Mouse (Mus musculus) neutrophil, adult 5-6 weeks (primary cell): ENCODE results near the gene Fat1. TPM values are rescaled to one million over a fixed set of nuclear protein-coding genes. Genes with fewer than 3 reads are reported as not detected.
"Not testable (repeated sequence)": the region's sequence is repeated elsewhere in the genome, so short reads cannot be mapped to it uniquely, and the experiment has no call there.

Source experiments
- ATAC-seq: fragments of 151-379, 151-347 bp; 2 replicates; pipeline ENCODE4 v1.8.0; 2017; ENCODE audit warnings: mild to moderate bottlenecking, moderate TSS enrichment; ENCODE audit not compliant: insufficient number of reproducible peaks, poor library complexity, low FRiP score, severe bottlenecking; ENCODE audit errors: extremely low read depth
- total RNA-seq: library from RNA; stranded (forward); fragments of 200-1000 nt; gene quantifications from 2 replicates; pipeline ENCODE4 v1.2.3, GENCODE M21; 2017

Gene Fat1
- total RNA-seq, 1 experiment from 2014 or later, result 0.23 TPM

DNA sequence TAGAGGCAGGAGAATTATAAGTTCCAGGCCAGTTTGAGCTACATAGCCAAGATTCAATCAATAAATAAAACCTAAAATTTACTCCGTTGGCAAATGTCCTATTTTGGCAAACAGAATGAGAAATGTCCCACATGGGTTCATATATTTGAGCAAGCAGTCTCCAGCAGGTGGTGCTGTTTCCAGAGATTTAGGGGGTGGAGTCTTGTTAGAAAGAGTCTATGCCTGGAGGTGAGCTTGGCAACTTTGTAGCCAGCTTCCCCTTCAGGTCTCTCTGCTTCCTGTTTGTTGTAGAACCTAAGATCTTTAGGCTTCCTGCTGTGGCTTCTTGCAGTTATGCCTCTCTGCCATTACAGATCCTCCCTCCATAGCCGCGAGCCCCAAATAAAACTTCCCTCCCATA, 120.3 kb downstream of the Fat1 start:
- ATAC-seq, result no peak

DNA sequence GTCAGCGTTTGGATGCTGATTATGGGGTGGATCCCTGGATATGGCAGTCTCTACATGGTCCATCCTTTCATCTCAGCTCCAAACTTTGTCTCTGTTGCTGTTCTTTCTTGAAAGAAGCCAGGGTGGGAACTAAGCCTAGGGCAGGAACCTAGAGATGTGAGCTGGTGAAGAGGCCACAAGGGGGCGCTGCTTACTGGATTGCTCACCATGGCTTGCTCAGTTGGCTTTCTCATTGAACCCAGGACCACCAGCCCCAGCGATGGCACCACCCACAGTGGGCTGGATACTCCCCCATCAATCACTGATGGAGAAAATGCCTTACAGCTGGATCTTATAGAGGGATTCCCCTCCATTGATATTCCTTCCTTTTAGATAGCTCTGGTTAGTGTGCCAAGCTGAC, 121.6 kb downstream of the Fat1 start:
- no peak for ATAC-seq

DNA sequence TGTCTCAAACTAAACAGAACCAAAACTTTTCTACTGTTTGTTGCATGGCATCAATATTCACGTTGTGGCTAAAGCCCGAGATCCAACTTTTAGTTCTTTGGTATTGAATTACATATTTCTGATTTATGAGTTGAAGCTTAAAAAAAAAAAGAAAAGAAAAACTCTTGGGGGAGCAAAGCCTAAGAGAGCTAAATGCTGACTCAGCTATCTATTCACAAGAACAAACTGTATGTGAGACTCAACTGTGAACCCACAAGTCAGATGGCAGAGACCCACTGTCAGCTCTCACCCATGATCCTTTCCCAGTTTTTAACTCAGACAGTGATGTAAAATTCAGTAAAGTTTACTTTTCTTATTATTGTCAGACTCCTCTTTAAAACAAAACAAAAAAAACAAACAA, 124.8 kb downstream of the Fat1 start:
- no peak for ATAC-seq

DNA sequence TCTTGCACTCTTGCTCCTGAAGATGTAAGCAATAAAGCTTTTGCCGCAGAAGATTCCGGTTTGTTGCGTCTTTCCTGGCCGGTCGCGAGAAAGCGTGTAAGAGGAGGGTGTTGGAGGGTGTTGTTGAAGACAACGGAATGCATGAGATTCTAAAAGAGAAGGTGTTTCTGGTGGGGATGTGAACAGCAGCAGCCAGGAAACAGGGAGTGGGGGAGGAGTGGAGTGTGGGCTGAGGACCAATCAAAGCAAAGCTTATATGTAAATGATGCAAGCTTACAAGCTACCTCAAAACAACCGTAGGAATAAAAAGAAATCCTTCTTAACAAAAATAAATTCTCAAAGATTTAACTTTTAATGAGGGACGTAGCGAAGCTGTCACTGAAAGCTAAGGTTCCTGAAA, 127.1 kb downstream of the Fat1 start:
- no peak for ATAC-seq

DNA sequence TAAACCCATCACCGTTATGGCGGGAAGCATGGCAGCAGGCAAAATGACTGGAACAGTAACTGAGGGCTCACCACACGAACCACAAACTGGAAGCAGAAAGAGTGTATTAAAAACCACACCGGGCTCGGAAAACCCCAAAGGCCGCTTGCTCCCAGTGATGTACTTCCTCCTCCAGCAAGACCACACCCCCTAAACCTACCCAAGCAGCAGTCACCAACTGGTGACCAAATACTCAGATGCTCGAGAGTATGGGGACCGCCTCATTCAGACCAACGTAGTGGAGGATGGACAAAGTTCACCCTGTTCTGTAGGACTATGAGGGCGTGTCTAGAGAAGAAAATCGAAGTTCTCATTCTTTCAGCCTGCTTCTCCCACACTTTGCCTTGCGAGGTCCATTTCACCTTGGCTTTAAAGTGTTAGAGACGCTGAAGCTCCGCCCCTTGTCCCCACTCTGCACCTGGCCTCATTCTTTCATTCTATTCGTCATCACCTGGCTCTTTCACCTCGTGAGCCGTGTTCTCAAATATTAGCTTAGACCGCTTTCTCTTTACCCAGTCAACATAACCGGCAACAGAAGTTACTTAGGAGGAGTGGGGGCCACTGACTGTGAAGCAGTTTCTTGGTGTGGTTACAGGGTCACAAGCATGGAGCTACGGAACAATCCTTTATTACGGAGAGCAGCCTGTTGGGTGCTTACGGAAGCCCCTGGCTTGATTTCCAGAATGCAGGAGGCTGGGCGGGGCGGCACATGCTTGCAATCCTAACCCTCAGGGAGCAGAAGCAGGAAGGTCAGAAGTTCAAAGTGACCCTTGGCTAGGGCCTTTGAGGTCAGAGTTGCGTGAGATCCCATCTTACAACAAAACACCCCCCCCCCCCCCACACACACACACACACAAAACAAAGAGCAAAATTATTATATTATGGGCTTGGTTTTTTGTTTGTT, 128.0 kb downstream of the Fat1 start:
- ATAC-seq, result no peak

DNA sequence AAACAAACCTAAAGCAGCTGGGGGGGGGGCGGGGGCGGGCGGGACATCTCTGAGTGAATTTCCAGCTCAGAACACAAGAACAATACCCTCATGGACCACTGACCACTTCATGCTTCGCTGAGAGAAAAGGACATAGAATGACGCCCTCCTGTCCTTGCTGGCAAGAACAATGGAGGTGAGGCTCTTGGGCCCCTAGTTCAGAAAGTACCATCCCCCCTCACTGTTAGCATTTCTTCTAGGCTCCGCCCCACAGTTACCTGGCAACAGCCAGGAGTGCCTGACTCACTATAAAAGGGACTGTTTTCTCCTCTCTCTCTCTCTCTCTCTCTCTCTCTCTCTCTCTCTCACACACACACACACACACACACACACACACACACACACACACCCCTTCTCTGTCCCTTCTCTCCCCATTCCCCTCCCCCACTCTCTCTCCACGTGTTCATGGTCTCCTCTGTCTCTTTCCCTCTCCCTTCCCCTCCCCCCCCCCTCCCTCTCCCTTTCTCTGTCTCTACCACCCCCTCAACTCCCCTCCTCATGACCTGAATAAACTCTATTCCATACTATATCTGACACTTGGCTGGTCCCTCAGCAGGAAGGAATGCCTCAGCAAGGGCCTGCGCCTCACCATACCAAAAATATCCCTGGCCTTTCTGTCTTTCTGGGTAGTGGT, 129.1 kb downstream of the Fat1 start:
- ATAC-seq, result no peak

DNA sequence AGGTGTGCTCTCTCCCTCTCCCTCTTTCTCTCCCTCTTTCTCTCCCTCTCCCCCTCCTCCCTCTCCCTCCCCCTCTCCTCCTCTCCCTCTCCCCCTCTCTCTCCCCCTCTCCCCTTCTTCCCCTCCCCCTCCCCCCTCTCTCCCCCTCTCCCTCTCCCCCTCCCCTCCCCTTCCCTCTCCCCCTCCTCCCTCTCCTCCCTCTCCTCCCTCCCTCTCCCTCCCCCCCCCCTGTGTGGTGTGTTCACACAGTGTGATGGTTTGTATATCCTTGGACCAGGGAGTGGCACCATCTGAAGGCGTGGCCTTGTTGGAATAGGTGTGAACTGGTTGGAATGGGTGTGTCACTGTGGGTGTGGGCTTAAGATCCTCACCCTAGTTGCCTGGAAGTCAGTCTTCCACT, 130.1 kb downstream of the Fat1 start:
- ATAC-seq, result not testable (repeated sequence)

DNA sequence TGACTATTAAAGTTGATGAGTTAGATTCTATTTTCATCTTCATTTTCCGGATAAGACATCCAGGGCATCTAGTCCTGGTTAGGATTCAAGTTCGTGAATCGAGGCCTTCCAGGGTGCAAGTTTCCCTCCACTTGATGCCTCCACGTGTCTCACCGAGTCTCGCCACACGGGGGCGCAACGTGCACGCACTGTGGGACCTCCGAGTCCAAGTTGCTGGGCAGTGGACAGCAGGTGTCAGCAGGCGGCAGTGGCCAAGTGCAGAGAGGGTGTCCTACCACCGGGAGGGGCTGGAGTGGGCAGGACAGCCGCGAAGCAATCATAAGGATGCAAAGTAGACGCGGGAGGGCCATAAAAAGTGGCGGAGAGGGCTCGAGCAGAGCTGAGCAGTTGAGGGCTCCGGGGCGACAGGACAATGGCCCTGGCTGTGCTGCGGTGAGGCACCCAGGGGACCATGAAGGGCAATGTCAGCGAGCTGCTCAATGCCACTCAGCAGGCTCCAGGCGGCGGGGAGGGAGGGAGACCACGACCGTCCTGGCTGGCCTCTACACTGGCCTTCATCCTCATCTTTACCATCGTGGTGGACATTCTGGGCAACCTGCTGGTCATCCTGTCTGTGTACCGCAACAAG, 133.6 kb downstream of the Fat1 start, which contains the start of gene Mtnr1a:
Gene Mtnr1a (plus strand): TSS at position 379 of the 628 bp plus-strand sequence.
- no peak for ATAC-seq

DNA sequence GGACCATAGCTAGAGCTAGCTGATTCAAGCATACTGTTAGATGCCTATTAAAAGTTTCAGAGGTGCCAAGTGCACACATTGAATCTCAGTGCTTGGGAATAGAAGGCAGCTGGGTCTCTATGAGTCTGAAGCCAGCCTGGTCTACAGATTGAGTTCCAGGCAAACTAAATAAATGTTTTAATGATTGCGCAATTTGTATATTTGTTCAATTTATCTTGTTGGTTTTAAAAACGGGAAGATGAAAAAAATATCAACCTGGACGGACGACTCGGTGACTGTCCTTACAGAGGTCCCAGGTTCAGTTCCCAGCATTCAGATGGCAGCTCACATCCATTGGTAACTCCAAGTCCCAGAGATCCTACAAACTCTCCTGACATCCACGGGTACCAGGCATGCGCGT, 135.7 kb downstream of the Fat1 start:
- ATAC-seq, result no peak

DNA sequence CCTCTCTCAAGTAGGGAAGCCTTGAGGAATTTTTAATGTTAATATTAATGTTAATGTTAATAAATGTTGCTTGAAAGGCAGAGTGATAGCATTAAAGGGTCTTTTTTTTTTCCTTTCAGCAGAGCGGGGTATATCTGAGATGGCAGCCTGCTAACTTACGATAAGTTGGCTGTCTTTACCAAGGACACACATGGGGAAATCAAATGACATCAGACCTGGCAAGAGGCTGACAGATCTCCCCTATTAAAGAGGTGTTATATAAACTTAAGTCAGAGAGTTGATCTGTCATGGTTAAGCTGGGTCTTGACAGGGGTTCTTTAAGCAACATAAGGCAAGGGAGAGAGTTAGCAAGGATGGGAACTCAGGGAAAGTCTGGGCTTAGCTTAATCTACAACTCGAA, 145.6 kb downstream of the Fat1 start:
- ATAC-seq, result no peak

DNA sequence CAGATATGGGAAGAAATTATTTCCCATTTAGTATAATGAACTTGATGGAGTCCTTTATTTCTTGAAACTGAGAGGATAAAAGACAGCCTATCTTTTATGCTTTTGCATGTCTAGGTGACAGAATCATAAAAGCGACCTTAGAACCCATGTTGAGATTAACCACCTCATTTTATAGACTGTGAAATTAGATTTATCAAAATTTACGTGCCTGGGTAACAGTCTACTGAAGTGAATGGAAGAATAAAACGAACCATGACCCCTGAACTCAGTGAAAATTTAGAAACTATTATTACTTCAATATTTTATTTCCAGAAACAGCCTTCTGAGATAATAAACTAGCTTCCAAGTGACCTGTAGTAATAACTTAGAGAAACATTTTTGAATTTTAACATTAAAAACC, 158.4 kb downstream of the Fat1 start:
- no peak for ATAC-seq

Other genes with a start within 250 kb of the Fat1 start
- gene Mtnr1a, start 133.7 kb downstream of the Fat1 start, total RNA-seq, result not detected in 2 replicates